Mouse (Mus musculus) bone marrow, adult 2 months (tissue): Measurements from ENCODE around the gene Cradd.

ENCODE experiments used
- CTCF ChIP-seq: fragments of 200-500 bp; IDR thresholded peaks from 2 replicates; pipeline ENCODE4 v1.5.1; 2011; ENCODE audit warnings: low read length, control low read depth; ENCODE audit not compliant: control insufficient read depth, insufficient read depth
- POLR2A ChIP-seq: fragments of 200-500 bp; IDR thresholded peaks from 2 replicates; pipeline ENCODE4 v1.6.1; 2011; ENCODE audit warnings: low read depth, mild to moderate bottlenecking, control low read depth, low read length, borderline replicate concordance; ENCODE audit not compliant: control insufficient read depth

- TF ChIP-seq CTCF = no peak
- no peak for TF ChIP-seq POLR2A
These were observed 148.4 kb downstream of the Cradd start for GRCm38 (mm10) chr10:95175423-95176120.
